Mouse (Mus musculus) G1E-ER4 (cell line): ENCODE data around the gene Becn1. TPM values are rescaled to one million over a fixed set of nuclear protein-coding genes. Genes with fewer than 3 reads are reported as not detected.

Source experiments
- GATA1 ChIP-seq: IDR thresholded peaks from one replicate; pipeline ENCODE4 v1.8.0; 2012; ENCODE audit warnings: low read length, inconsistent platforms
- polyA plus RNA-seq: library from polyadenylated mRNA; stranded (reverse); fragments of >175 nt; gene quantifications from 2 replicates; pipeline ENCODE4 v1.2.3, GENCODE M21; 2012

Becn1 gene
- polyA plus RNA-seq, 1 experiment, result 150 TPM

- no peak for TF ChIP-seq GATA1
Observed at GRCm38 (mm10) chr11:101324763-101325162, 22.7 kb upstream of the Becn1 start, which contains the start of gene Aoc2. Gene Aoc2 (plus strand): TSS chr11:101325063.

- TF ChIP-seq GATA1, result no peak
Observed at GRCm38 (mm10) chr11:101323609-101324008, 21.5 kb upstream of the Becn1 start.

- no peak for TF ChIP-seq GATA1
Observed at GRCm38 (mm10) chr11:101316501-101316917, 14.4 kb upstream of the Becn1 start.

- TF ChIP-seq GATA1, result peak; percentile 69
Observed at GRCm38 (mm10) chr11:101315665-101316500, 13.8 kb upstream of the Becn1 start, which contains the start of gene Psme3. Gene Psme3 (plus strand): TSS chr11:101316213.

- TF ChIP-seq GATA1, result no peak
Observed at GRCm38 (mm10) chr11:101315082-101315650, 13.1 kb upstream of the Becn1 start.

GRCm38 (mm10) chr11:101314567-101314966 is 12.5 kb upstream of the Becn1 start:
- TF ChIP-seq GATA1, result no peak

- no peak for TF ChIP-seq GATA1
Observed at GRCm38 (mm10) chr11:101312150-101312549, 10.1 kb upstream of the Becn1 start.

- TF ChIP-seq GATA1, result no peak
Observed at GRCm38 (mm10) chr11:101311083-101311482, 9.0 kb upstream of the Becn1 start.

GRCm38 (mm10) chr11:101307744-101308143 is 5.7 kb upstream of the Becn1 start:
- TF ChIP-seq GATA1, result no peak

- TF ChIP-seq GATA1, result no peak
Observed at GRCm38 (mm10) chr11:101301299-101302003, 635 bp downstream of the Becn1 start.

- no peak for TF ChIP-seq GATA1
Observed at GRCm38 (mm10) chr11:101300881-101301280, 1.2 kb downstream of the Becn1 start.

- TF ChIP-seq GATA1, result no peak
Observed at GRCm38 (mm10) chr11:101295191-101295590, 6.9 kb downstream of the Becn1 start.

GRCm38 (mm10) chr11:101291231-101291630 is 10.9 kb downstream of the Becn1 start:
- TF ChIP-seq GATA1, result no peak

GRCm38 (mm10) chr11:101287306-101287705 is 14.8 kb downstream of the Becn1 start:
- no peak for TF ChIP-seq GATA1

GRCm38 (mm10) chr11:101283805-101284204 is 18.3 kb downstream of the Becn1 start:
- no peak for TF ChIP-seq GATA1

GRCm38 (mm10) chr11:101282896-101283295 is 19.2 kb downstream of the Becn1 start:
- no peak for TF ChIP-seq GATA1
